Mouse (Mus musculus) megakaryocyte-erythroid progenitor cell, adult 5-6 weeks (primary cell): ENCODE data around the gene Elmo1. TPM values are rescaled to one million over a fixed set of nuclear protein-coding genes. Genes with fewer than 3 reads are reported as not detected.

Experiments used
- ATAC-seq: replicated peaks from 2 replicates; pipeline ENCODE4 v1.8.0; 2016; ENCODE audit warnings: mild to moderate bottlenecking, inconsistent platforms; ENCODE audit not compliant: severe bottlenecking, poor library complexity, low FRiP score, low TSS enrichment
- total RNA-seq, 2 experiments: library from RNA; stranded (forward) in 1 of 2; stranded (reverse) in 1 of 2; fragments of 200-1000, 215-1000 nt in 1 of 2; fragments of >200 nt in 1 of 2; fragmentation: Nextera tagmentation in 1 of 2; gene quantifications; 2 replicates each; pipeline ENCODE4 v1.2.3; 2014 to 2017

The Elmo1 gene
- total RNA-seq, 2 experiments from 2014 or later, result 13.0 to 23.4 TPM

GRCm38 (mm10) chr13:20093307-20094045 lies 3.1 kb downstream of the Elmo1 start:
- ATAC-seq, result no peak

- ATAC-seq, result no peak
These were observed 4.7 kb downstream of the Elmo1 start for GRCm38 (mm10) chr13:20094916-20095700.

GRCm38 (mm10) chr13:20097006-20097617 lies 6.7 kb downstream of the Elmo1 start:
- ATAC-seq, result no peak

GRCm38 (mm10) chr13:20097934-20098593 lies 7.7 kb downstream of the Elmo1 start:
- ATAC-seq, result 0 out of 2 replicates have a peak, but pooled peaks have one; percentile 23

GRCm38 (mm10) chr13:20098594-20098965 lies 8.2 kb downstream of the Elmo1 start:
- no peak for ATAC-seq

GRCm38 (mm10) chr13:20099546-20099945 lies 9.2 kb downstream of the Elmo1 start:
- ATAC-seq, result no peak

- ATAC-seq, result no peak
These were observed 10.0 kb downstream of the Elmo1 start for GRCm38 (mm10) chr13:20100357-20100756.

GRCm38 (mm10) chr13:20101691-20102090 lies 11.3 kb downstream of the Elmo1 start:
- ATAC-seq, result no peak

- no peak for ATAC-seq
These were observed 14.4 kb downstream of the Elmo1 start for GRCm38 (mm10) chr13:20104791-20105190.

- ATAC-seq, result no peak
These were observed 15.6 kb downstream of the Elmo1 start for GRCm38 (mm10) chr13:20105996-20106395.

GRCm38 (mm10) chr13:20107953-20108498 lies 17.6 kb downstream of the Elmo1 start:
- ATAC-seq, result no peak

GRCm38 (mm10) chr13:20108956-20109355 lies 18.6 kb downstream of the Elmo1 start:
- ATAC-seq, result no peak

GRCm38 (mm10) chr13:20109446-20109845 lies 19.1 kb downstream of the Elmo1 start:
- ATAC-seq, result no peak

- ATAC-seq, result peak; percentile 92
These were observed 19.7 kb downstream of the Elmo1 start for GRCm38 (mm10) chr13:20109987-20110680.

- ATAC-seq, result no peak
These were observed 20.9 kb downstream of the Elmo1 start for GRCm38 (mm10) chr13:20111256-20111800.

- 0 out of 2 replicates have a peak, but pooled peaks have one; percentile 16 for ATAC-seq
These were observed 24.9 kb downstream of the Elmo1 start for GRCm38 (mm10) chr13:20115131-20115907.

- ATAC-seq, result no peak
These were observed 25.6 kb downstream of the Elmo1 start for GRCm38 (mm10) chr13:20116019-20116418.
